Mouse (Mus musculus): ENCODE measurements around the gene Socs5.

The Socs5 gene

GRCm38 (mm10) chr17:87108507-87109292 lies 1.2 kb downstream of the Socs5 start:
- DNase-seq (ENCODE audit: extremely low spot score), result no peak

- no peak for DNase-seq (ENCODE audit: extremely low spot score)
Measured at GRCm38 (mm10) chr17:87109504-87109903, 2.0 kb downstream of the Socs5 start.

- no peak for DNase-seq (ENCODE audit: extremely low spot score)
Measured at GRCm38 (mm10) chr17:87112852-87113592, 5.5 kb downstream of the Socs5 start.

GRCm38 (mm10) chr17:87115615-87116014 lies 8.1 kb downstream of the Socs5 start:
- DNase-seq (ENCODE audit: extremely low spot score), result no peak

GRCm38 (mm10) chr17:87118966-87119526 lies 11.6 kb downstream of the Socs5 start:
- no peak for DNase-seq (ENCODE audit: extremely low spot score)

- peak; percentile 20 for DNase-seq (ENCODE audit: extremely low spot score)
Measured at GRCm38 (mm10) chr17:87125344-87125743, 17.9 kb downstream of the Socs5 start.

- DNase-seq (ENCODE audit: extremely low spot score), result no peak
Measured at GRCm38 (mm10) chr17:87132258-87132657, 24.8 kb downstream of the Socs5 start.

- peak; percentile 19 for DNase-seq (ENCODE audit: extremely low spot score)
Measured at GRCm38 (mm10) chr17:87133823-87134222, 26.3 kb downstream of the Socs5 start.

GRCm38 (mm10) chr17:87134631-87135030 lies 27.2 kb downstream of the Socs5 start:
- DNase-seq (ENCODE audit: extremely low spot score), result no peak

GRCm38 (mm10) chr17:87135741-87136140 lies 28.3 kb downstream of the Socs5 start:
- no peak for DNase-seq (ENCODE audit: extremely low spot score)

- no peak for DNase-seq (ENCODE audit: extremely low spot score)
Measured at GRCm38 (mm10) chr17:87141188-87141935, 33.9 kb downstream of the Socs5 start.

- DNase-seq (ENCODE audit: extremely low spot score), result peak; percentile 14
Measured at GRCm38 (mm10) chr17:87142271-87142670, 34.8 kb downstream of the Socs5 start.

GRCm38 (mm10) chr17:87143186-87143585 lies 35.7 kb downstream of the Socs5 start:
- no peak for DNase-seq (ENCODE audit: extremely low spot score)

GRCm38 (mm10) chr17:87146415-87147021 lies 39.0 kb downstream of the Socs5 start:
- no peak for DNase-seq (ENCODE audit: extremely low spot score)

GRCm38 (mm10) chr17:87149762-87150161 lies 42.3 kb downstream of the Socs5 start:
- DNase-seq (ENCODE audit: extremely low spot score), result no peak

GRCm38 (mm10) chr17:87152984-87153383 lies 45.5 kb downstream of the Socs5 start:
- peak; percentile 4 for DNase-seq (ENCODE audit: extremely low spot score)

- no peak for DNase-seq (ENCODE audit: extremely low spot score)
Measured at GRCm38 (mm10) chr17:87155664-87156063, 48.2 kb downstream of the Socs5 start.

GRCm38 (mm10) chr17:87157739-87158138 lies 50.3 kb downstream of the Socs5 start:
- DNase-seq (ENCODE audit: extremely low spot score), result no peak

- DNase-seq (ENCODE audit: extremely low spot score), result no peak
Measured at GRCm38 (mm10) chr17:87158597-87158996, 51.1 kb downstream of the Socs5 start.

GRCm38 (mm10) chr17:87160270-87160669 lies 52.8 kb downstream of the Socs5 start:
- DNase-seq (ENCODE audit: extremely low spot score), result no peak

- DNase-seq (ENCODE audit: extremely low spot score), result no peak
Measured at GRCm38 (mm10) chr17:87164312-87164922, 56.9 kb downstream of the Socs5 start.
